Mouse (Mus musculus): ENCODE results near the gene Ctc1.

DNA sequence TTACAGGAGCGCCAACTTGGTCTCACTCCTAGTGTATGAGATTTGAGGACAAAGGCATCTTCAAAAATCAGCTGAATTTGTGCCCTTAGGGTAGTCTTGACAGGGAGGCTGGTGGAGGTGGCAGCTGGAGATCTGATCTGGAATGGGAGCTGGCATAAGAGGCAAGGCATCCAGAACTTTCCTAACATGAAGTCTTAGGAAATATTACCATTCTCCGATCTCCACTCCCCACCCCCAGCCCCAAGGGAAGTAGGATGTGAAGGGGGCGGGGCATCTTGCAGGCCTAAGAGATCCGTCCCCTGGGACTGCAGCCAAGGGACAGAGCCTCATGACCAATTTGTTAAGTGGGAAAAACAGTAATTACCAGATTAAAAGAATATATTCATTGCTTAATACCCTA is 45.5 kb upstream of the Ctc1 start:
- TF ChIP-seq POLR2A (IDR thresholded peaks at IDR 0.05; ENCODE audit: insufficient read depth, low read depth, low read length) = no peak
- TF ChIP-seq CTCF (IDR thresholded peaks at IDR 0.05) = no peak
- TF ChIP-seq EP300 (IDR thresholded peaks at IDR 0.05; ENCODE audit: insufficient read depth, low read depth, low read length) = no peak
